Mouse (Mus musculus) layer of hippocampus, adult 18-20 months (tissue): ENCODE results near the gene Marveld1. TPM values are rescaled to one million over a fixed set of nuclear protein-coding genes. Genes with fewer than 3 reads are reported as not detected.
A peak's percentile ranks its signal among the peaks of the same experiment; 100 is the strongest.

Source experiments
- DNase-seq, 2 experiments: peaks; one replicate each; pipeline ENCODE4 v3.0.0; 2022; ENCODE audit warnings: low spot score in 2 of 2
- total RNA-seq, 2 experiments: library from RNA; stranded (reverse); gene quantifications; 2 replicates each; pipeline ENCODE4 v1.2.3; 2021

The Marveld1 gene
- total RNA-seq, 2 experiments from 2014 or later, result 5.1 to 5.8 TPM

GRCm38 (mm10) chr19:42169322-42169975 lies 22.2 kb downstream of the Marveld1 start:
- no peak for DNase-seq

- peak; percentile 91 to 96 for DNase-seq
Observed at GRCm38 (mm10) chr19:42170025-42170969, 23.1 kb downstream of the Marveld1 start.

GRCm38 (mm10) chr19:42176841-42177240 lies 29.6 kb downstream of the Marveld1 start:
- no peak for DNase-seq

- no peak for DNase-seq
Observed at GRCm38 (mm10) chr19:42177461-42177860, 30.3 kb downstream of the Marveld1 start.

- DNase-seq, result no peak
Observed at GRCm38 (mm10) chr19:42179356-42179755, 32.2 kb downstream of the Marveld1 start.

- no peak for DNase-seq
Observed at GRCm38 (mm10) chr19:42182673-42183072, 35.5 kb downstream of the Marveld1 start.

GRCm38 (mm10) chr19:42189735-42190134 lies 42.5 kb downstream of the Marveld1 start:
- DNase-seq, result no peak

- DNase-seq, result peak in 1 of 2 experiments; percentile 51
Observed at GRCm38 (mm10) chr19:42190494-42190893, 43.3 kb downstream of the Marveld1 start.

- DNase-seq, result no peak
Observed at GRCm38 (mm10) chr19:42193311-42193710, 46.1 kb downstream of the Marveld1 start.

GRCm38 (mm10) chr19:42196378-42196777 lies 49.2 kb downstream of the Marveld1 start:
- no peak for DNase-seq

- no peak for DNase-seq
Observed at GRCm38 (mm10) chr19:42197066-42197465, 49.9 kb downstream of the Marveld1 start.

- DNase-seq, result no peak
Observed at GRCm38 (mm10) chr19:42198026-42198425, 50.8 kb downstream of the Marveld1 start.

Other genes starting within 250 kb of the Marveld1 start
- gene Pgam1, start 235.5 kb upstream of the Marveld1 start, total RNA-seq, result 100 to 1,000 TPM; 541 to 553 TPM
- 10 to 100 TPM; 24.9 to 28.3 TPM for gene Exosc1, start 214.0 kb upstream of the Marveld1 start, total RNA-seq
- gene Zdhhc16, start 213.9 kb upstream of the Marveld1 start, total RNA-seq, result 10 to 100 TPM; 34.6 to 38.8 TPM
- 10 to 100 TPM; 28.7 to 34.6 TPM for gene Mms19, start 166.2 kb upstream of the Marveld1 start, total RNA-seq
- 10 to 100 TPM; 13.4 to 14.6 TPM for gene Ubtd1, start 165.6 kb upstream of the Marveld1 start, total RNA-seq
- under 1 TPM in 1 of 2 experiments, not detected in 1; 0.30 TPM for gene Ankrd2, start 111.4 kb upstream of the Marveld1 start, total RNA-seq
- 1 to 10 TPM; 8.7 to 9.4 TPM for gene Hoga1, start 101.8 kb upstream of the Marveld1 start, total RNA-seq
- 1 to 10 TPM; 1.6 to 2.1 TPM for gene 4933411K16Rik, start 95.2 kb upstream of the Marveld1 start, total RNA-seq
- 10 to 100 TPM; 71.3 TPM for gene Morn4, start 61.0 kb upstream of the Marveld1 start, total RNA-seq
- gene Pi4k2a, start 56.9 kb upstream of the Marveld1 start, total RNA-seq, result 10 to 100 TPM; 69.2 to 69.6 TPM
- gene Avpi1, start 18.3 kb upstream of the Marveld1 start, total RNA-seq, result 10 to 100 TPM; 18.8 to 20.6 TPM
- 10 to 100 TPM; 90.6 to 94.5 TPM for gene Zfyve27, start 16.6 kb downstream of the Marveld1 start, total RNA-seq
- gene Sfrp5, start 54.9 kb downstream of the Marveld1 start, total RNA-seq, result under 1 TPM; 0.23 to 0.42 TPM
- 10 to 100 TPM; 64.3 to 64.4 TPM for gene Golga7b, start 100.2 kb downstream of the Marveld1 start, total RNA-seq